Mouse (Mus musculus): ENCODE measurements around the gene Zdhhc18. TPM values are rescaled to one million over a fixed set of nuclear protein-coding genes. Genes with fewer than 3 reads are reported as not detected.

Zdhhc18 gene
- polyA plus RNA-seq, 1 experiment from 2014 or later: 15.8 TPM

GRCm38 (mm10) chr4:133567251-133567650 lies 82.7 kb downstream of the Zdhhc18 start:
- no peak overlapping the region for H3K4me3 ChIP-seq
- H3K27ac ChIP-seq (replicated peaks): no peak overlapping the region
- no peaks in the 10 kb centered on the region for H3K4me1 ChIP-seq (replicated peaks)
- no peaks in the 10 kb centered on the region for H3K9me3 ChIP-seq
- H3K9ac ChIP-seq: no peak overlapping the region
- H3K4me2 ChIP-seq: no peak overlapping the region
- no peaks in the 10 kb centered on the region for H3K27me3 ChIP-seq
- no peak for ATAC-seq (ENCODE audit: low FRiP score, low read depth)
- 26% methylated on average over 8 of the region's 8 CpGs for WGBS
- H3K36me3 ChIP-seq: no peaks in the 10 kb centered on the region

- Histone ChIP-seq H3K36me3 (no peaks in the 10 kb centered on the region), H3K27ac (replicated peaks) (no peak overlapping the region), H3K4me2 (no peak overlapping the region), H3K27me3 (no peaks in the 10 kb centered on the region), H3K4me3 (no peak overlapping the region), H3K9me3 (no peaks in the 10 kb centered on the region), H3K4me1 (replicated peaks) (no peaks in the 10 kb centered on the region), H3K9ac (no peak overlapping the region)
- WGBS: 59% methylated on average over 11 of the region's 11 CpGs
- no peak for ATAC-seq (ENCODE audit: low FRiP score, low read depth)
Observed at GRCm38 (mm10) chr4:133563123-133563571, 86.8 kb downstream of the Zdhhc18 start.

GRCm38 (mm10) chr4:133561622-133562021 lies 88.3 kb downstream of the Zdhhc18 start:
- Histone ChIP-seq H3K36me3 (no peaks in the 10 kb centered on the region), H3K27me3 (no peaks in the 10 kb centered on the region), H3K4me2 (no peak overlapping the region), H3K4me3 (no peak overlapping the region), H3K9me3 (no peaks in the 10 kb centered on the region), H3K9ac (no peak overlapping the region), H3K4me1 (replicated peaks) (no peaks in the 10 kb centered on the region), H3K27ac (replicated peaks) (no peak overlapping the region)
- WGBS: 77% methylated on average over 4 of the region's 4 CpGs
- ATAC-seq (ENCODE audit: low FRiP score, low read depth): no peak

- no peak overlapping the region for H3K4me3 ChIP-seq
- 83% methylated on average over 4 of the region's 4 CpGs for WGBS
- H3K27me3 ChIP-seq: no peaks in the 10 kb centered on the region
- H3K4me1 ChIP-seq (replicated peaks): no peaks in the 10 kb centered on the region
- ATAC-seq (ENCODE audit: low FRiP score, low read depth): no peak
- H3K36me3 ChIP-seq: no peaks in the 10 kb centered on the region
- no peak overlapping the region for H3K9ac ChIP-seq
- H3K9me3 ChIP-seq: no peaks in the 10 kb centered on the region
- H3K4me2 ChIP-seq: no peak overlapping the region
- H3K27ac ChIP-seq (replicated peaks): no peak overlapping the region
Observed at GRCm38 (mm10) chr4:133559846-133560245, 90.1 kb downstream of the Zdhhc18 start.

- no peak overlapping the region for H3K4me3 ChIP-seq
- H3K9ac ChIP-seq: no peak overlapping the region
- no peaks in the 10 kb centered on the region for H3K4me1 ChIP-seq (replicated peaks)
- no peak overlapping the region for H3K4me2 ChIP-seq
- no peaks in the 10 kb centered on the region for H3K36me3 ChIP-seq
- no peaks in the 10 kb centered on the region for H3K27me3 ChIP-seq
- no peak for ATAC-seq (ENCODE audit: low FRiP score, low read depth)
- no peak overlapping the region for H3K27ac ChIP-seq (replicated peaks)
- no peaks in the 10 kb centered on the region for H3K9me3 ChIP-seq
- 27% methylated on average over 10 of the region's 10 CpGs for WGBS
Observed at GRCm38 (mm10) chr4:133557041-133557717, 92.8 kb downstream of the Zdhhc18 start.

Small RNAs within 50 kb of the gene (microRNA-seq; reads per million reads assigned to microRNA genes)
- gene Gm23158: not detected

Other genes starting within 250 kb of the Zdhhc18 start
- 0.49 and 0.58 TPM in 2 replicates for gene Tent5b, start 170.0 kb downstream of the Zdhhc18 start, polyA plus RNA-seq (2015; fragmentation: Nextera tagmentation; extraction: Ambion mirVana)
- 10.8 and 10.9 TPM in 2 replicates for gene Trnp1, start 151.6 kb downstream of the Zdhhc18 start, polyA plus RNA-seq (2015; fragmentation: Nextera tagmentation; extraction: Ambion mirVana)
- 0.39 and 0.74 TPM in 2 replicates for gene Kdf1, start 131.2 kb downstream of the Zdhhc18 start, polyA plus RNA-seq (2015; fragmentation: Nextera tagmentation; extraction: Ambion mirVana)
- gene Nudc, start 104.2 kb downstream of the Zdhhc18 start, polyA plus RNA-seq (2015; fragmentation: Nextera tagmentation; extraction: Ambion mirVana): 253 and 272 TPM in 2 replicates
- not detected in 2 replicates for gene Nr0b2, start 96.8 kb downstream of the Zdhhc18 start, polyA plus RNA-seq (2015; fragmentation: Nextera tagmentation; extraction: Ambion mirVana)
- 7.1 and 8.6 TPM in 2 replicates for gene Gpatch3, start 75.4 kb downstream of the Zdhhc18 start, polyA plus RNA-seq (2015; fragmentation: Nextera tagmentation; extraction: Ambion mirVana)
- 17.6 and 19.7 TPM in 2 replicates for gene Gpn2, start 65.8 kb downstream of the Zdhhc18 start, polyA plus RNA-seq (2015; fragmentation: Nextera tagmentation; extraction: Ambion mirVana)
- gene Sfn, start 48.0 kb downstream of the Zdhhc18 start, polyA plus RNA-seq (2015; fragmentation: Nextera tagmentation; extraction: Ambion mirVana): 2.2 TPM in 2 replicates
- gene Pigv, start 22.5 kb upstream of the Zdhhc18 start, polyA plus RNA-seq (2015; fragmentation: Nextera tagmentation; extraction: Ambion mirVana): 14.2 and 14.9 TPM in 2 replicates
- gene Arid1a, start 106.6 kb upstream of the Zdhhc18 start, polyA plus RNA-seq (2015; fragmentation: Nextera tagmentation; extraction: Ambion mirVana): 30.0 and 31.2 TPM in 2 replicates
- gene Rps6ka1, start 237.6 kb upstream of the Zdhhc18 start, polyA plus RNA-seq (2015; fragmentation: Nextera tagmentation; extraction: Ambion mirVana): 25.0 and 25.6 TPM in 2 replicates

Data from hindbrain, embryonic 15.5 days (tissue).